Mouse (Mus musculus) monocyte, adult 5-6 weeks (primary cell): ENCODE measurements around the gene Efna4. TPM values are rescaled to one million over a fixed set of nuclear protein-coding genes. Genes with fewer than 3 reads are reported as not detected.
A peak's percentile ranks its signal among the peaks of the same experiment; 100 is the strongest.

Experiments
- ATAC-seq: fragments of 153-309, 156-312 bp; replicated peaks from 2 replicates; pipeline ENCODE4 v1.8.0; 2017; ENCODE audit warnings: mild to moderate bottlenecking; ENCODE audit not compliant: low TSS enrichment, insufficient number of reproducible peaks, severe bottlenecking, poor library complexity, low FRiP score
- total RNA-seq: library from RNA; stranded (forward); fragments of 200-1000, 200-491, 200-594 nt; gene quantifications from 3 replicates; pipeline ENCODE4 v1.2.3, GENCODE M21; 2017

Efna4 gene
- total RNA-seq, result not detected in 3 replicates

- ATAC-seq, result no peak
These were observed at the start of gene Efna4 for GRCm38 (mm10) chr3:89337721-89338578. Gene Efna4 (minus strand): TSS chr3:89338028.

- ATAC-seq, result no peak
These were observed 48.9 kb upstream of the Efna4 start for GRCm38 (mm10) chr3:89386438-89387420.

GRCm38 (mm10) chr3:89385451-89385850, 47.6 kb upstream of the Efna4 start:
- no peak for ATAC-seq

- no peak for ATAC-seq
These were observed 46.7 kb upstream of the Efna4 start for GRCm38 (mm10) chr3:89384331-89385076.

GRCm38 (mm10) chr3:89383651-89384255, 45.9 kb upstream of the Efna4 start:
- no peak for ATAC-seq

GRCm38 (mm10) chr3:89382950-89383349, 45.1 kb upstream of the Efna4 start:
- no peak for ATAC-seq

GRCm38 (mm10) chr3:89382033-89382882, 44.4 kb upstream of the Efna4 start:
- ATAC-seq, result no peak

- no peak for ATAC-seq
These were observed 43.4 kb upstream of the Efna4 start for GRCm38 (mm10) chr3:89381233-89381632.

GRCm38 (mm10) chr3:89380711-89381110, 42.9 kb upstream of the Efna4 start:
- no peak for ATAC-seq

- no peak for ATAC-seq
These were observed 42.5 kb upstream of the Efna4 start for GRCm38 (mm10) chr3:89380291-89380690.

- ATAC-seq, result no peak
These were observed 41.7 kb upstream of the Efna4 start for GRCm38 (mm10) chr3:89379388-89380131.

GRCm38 (mm10) chr3:89378394-89379067, 40.7 kb upstream of the Efna4 start:
- peak; percentile 51 for ATAC-seq

- no peak for ATAC-seq
These were observed 40.0 kb upstream of the Efna4 start for GRCm38 (mm10) chr3:89377831-89378230.

- ATAC-seq, result no peak
These were observed 35.9 kb upstream of the Efna4 start for GRCm38 (mm10) chr3:89373581-89374231.

GRCm38 (mm10) chr3:89367338-89367737, 29.5 kb upstream of the Efna4 start:
- no peak for ATAC-seq
